Mouse (Mus musculus) right cerebral cortex, postnatal 14 days (tissue): ENCODE measurements around the gene Rreb1.

Experiments
- DNase-seq: peaks from one replicate; pipeline ENCODE4 v3.0.0; 2022

Gene Rreb1

GRCm38 (mm10) chr13:37779251-37779667, 1.1 kb downstream of the Rreb1 start:
- DNase-seq = peak; percentile 21

DNA sequence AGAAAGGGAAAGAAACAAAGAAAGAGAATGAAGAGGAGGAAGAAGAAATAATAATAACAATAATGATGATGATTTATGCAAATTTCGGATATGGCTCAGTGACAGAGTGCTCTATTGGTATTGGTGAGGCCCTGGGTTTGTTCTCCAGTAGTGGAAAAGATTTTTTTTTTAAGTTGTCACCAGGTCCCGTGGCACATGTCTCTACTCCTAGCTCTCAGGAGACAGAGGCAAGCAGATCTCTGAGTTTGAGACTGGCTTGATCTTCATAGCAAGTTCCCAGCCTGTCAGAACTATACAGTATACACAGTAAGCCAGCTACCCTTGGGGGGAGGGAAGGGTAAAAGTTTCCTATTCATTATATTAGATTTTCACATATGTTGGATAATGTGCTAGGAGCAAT, 3.4 kb downstream of the Rreb1 start:
- no peak for DNase-seq

GRCm38 (mm10) chr13:37782144-37782543, 3.9 kb downstream of the Rreb1 start:
- no peak for DNase-seq

GRCm38 (mm10) chr13:37783676-37784075, 5.5 kb downstream of the Rreb1 start:
- DNase-seq = no peak

DNA sequence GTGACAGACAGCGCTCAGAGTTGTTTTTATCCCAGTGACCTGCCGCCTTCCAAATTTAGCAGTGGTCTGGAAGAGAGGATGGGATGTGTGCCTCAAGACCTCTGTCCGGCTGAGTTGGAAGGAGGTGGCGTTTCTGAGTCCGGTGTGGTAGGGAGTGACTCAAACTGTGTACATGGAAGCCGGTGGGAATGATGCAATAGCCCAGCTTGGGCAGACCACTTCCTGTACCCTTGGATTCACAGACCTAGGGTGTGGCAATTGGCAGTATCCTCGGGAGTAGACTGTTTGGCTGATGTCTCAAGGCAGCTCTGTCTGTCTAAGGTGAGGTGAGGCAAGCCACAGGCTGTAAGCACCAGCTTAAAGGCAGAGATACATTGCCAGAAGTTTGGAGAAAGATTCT, 6.0 kb downstream of the Rreb1 start:
- DNase-seq = no peak

DNA sequence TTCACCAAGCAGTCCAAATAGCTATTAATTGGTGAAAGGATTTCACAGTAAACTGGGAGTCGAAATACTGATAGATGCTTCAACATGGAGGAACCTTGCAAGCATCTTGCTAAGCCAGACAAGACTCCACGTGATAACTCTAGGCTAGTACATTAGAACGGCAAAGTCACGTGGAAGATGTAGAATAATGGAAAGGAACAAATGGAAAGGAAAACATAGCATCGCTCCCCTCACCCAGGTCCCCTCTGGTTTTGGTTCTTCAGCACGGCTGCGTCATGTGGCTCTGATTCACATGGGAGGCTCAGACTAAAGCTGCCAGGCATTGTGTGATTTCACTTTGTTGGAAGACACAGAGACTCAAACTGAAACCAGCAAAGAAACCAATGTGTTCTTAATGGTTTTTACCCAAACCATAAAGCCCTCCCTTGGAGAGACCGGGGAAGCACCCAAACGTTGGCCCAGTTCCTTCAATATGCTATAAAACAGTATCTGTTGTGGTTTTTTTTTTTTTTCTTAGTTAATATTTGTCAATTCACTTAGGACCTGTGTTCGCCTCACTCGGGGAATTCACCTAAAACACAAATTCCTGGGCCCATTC, 14.6 kb downstream of the Rreb1 start:
- DNase-seq = no peak

GRCm38 (mm10) chr13:37798811-37799210, 20.6 kb downstream of the Rreb1 start:
- DNase-seq = no peak

- DNase-seq = no peak
Observed at GRCm38 (mm10) chr13:37799413-37799812, 21.2 kb downstream of the Rreb1 start.

DNA sequence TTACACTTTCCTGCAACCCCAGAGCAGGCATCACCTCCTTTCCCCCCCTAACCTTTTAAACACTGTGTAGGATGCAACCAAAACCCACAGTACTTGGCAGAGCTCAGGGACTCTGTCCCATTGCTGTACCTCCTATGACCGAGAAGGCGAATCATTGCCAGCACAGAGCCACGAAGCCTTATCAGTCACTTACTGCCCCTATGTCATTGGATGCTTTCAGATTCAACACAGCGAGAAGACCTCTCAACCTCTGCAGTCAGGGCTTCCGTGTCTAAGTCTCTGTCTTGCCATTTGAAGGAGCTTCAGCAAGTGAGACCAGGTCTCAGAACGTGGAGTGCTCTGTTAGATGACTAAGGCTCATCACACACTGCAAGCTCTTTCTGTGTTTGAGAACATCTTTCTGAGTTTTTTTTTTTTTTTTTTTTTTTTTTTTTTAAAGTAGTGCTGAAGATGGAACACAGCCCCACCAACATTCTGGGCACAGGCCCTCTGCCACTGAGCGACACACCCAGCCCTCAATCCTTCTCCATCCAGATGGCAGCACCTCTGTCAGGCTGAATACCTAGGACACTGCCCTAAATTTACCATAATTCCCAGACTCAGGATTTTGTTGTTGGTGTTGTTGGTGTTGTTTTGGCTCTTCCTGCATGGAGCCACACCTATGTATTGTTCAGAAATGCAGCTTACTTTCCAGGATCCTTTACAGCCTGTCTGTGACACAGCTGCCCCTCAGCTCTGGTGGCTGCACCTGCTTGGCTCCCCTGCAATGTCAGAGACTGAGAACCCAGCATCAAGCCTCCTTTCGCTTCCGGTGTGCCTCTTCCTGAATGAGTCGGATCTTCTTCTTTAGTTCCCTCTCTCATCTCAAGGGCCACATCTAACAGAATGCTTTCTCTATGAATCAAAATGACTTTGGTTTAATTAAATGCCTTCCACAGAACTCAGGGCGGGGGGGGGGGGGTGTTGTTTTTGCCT, 23.2 kb downstream of the Rreb1 start:
- no peak for DNase-seq

DNA sequence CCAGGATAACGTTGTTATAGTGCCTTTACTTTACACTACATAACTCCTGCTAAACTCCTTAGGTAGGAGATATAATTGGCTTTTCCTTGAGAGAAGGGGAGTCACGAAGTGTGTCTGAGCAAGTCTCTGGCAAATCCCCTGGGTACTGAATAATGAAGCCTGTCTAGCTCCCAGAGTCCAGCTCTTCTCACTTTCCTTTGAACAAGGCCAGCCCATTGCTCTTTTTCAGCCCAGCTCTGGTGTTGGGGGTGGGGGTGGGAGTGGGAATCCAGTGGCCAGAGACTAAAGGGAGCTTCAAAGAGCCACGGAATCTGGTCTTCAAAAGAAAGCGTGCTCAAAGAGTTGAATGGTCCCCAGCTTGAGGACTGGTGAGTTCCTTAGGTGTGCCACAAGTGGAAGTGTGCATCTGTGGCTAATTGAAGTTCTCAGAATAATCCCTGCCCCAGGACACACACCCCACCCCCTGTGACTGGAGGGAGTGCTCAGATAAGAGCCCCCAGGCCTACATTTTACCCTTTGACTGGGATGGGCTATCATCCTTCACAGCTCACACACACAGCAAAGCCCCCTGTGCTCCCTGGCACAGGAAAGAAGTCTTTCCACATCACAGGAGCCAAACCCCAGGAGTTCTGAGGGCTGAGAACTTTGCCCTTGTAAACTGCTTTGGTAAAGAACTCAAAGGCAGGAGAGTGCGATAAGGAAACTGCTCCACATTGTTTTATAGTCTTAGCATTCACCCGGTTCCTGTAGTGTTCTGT, 24.2 kb downstream of the Rreb1 start:
- no peak for DNase-seq

- no peak for DNase-seq
Observed at GRCm38 (mm10) chr13:37803244-37803643, 25.0 kb downstream of the Rreb1 start.

DNA sequence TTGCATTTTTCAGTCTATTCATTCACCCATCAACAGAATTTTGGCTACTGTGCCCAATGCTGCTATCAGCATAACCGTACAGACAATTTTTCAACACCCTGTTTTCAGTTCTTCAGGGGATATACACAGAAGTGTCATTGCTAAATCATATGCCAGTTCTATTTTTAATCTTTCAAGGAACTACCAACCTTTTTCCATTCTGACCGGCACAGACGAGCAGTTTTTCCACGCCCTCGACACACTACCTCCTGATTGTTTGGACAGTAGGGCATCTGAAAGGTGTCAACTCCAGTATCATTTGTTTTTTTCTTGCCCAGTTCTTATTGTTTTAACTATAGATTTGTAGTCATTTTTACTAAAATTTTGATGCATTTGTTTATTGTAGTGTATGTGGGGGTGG, 25.8 kb downstream of the Rreb1 start:
- DNase-seq = no peak

DNA sequence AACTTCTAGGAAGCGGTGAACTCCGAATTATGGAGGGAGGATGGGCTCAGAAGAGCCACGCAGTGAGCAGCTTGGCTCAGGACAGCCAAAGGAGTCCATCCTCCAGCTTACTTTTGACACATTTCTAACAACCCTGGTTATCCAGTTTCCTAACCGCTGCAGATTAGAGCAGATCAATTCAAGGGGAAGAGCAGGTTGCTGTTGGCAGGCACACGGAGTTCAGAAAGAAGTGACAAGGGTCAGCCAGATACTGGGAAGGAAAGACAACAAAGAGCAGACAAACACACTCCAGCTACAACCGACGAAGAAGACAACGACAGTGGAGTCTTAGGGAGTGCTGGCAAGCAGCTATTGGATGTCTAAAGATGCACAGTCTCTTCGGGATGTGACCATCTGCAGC, 36.8 kb downstream of the Rreb1 start:
- no peak for DNase-seq

DNA sequence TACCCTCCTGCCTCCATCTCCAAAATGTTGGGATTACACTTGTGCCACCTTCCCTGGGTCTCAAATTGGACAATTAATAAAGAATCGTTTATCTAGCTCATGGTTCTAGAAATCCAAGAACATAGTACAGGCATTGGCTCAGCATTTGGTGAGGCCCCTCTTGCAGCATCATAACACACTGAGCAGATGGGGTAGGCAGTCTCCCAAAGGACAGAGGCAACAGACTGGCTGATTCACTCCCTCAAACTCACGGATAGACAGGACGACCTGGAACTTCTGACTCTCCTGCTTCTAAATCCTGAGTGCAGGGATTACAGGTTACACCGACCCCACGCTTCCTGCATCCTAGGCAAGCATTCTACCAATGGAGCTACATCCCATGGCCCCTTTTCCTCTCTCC, 38.5 kb downstream of the Rreb1 start:
- DNase-seq = no peak

- no peak for DNase-seq
Observed at GRCm38 (mm10) chr13:37821413-37821812, 43.2 kb downstream of the Rreb1 start.

- no peak for DNase-seq
Observed at GRCm38 (mm10) chr13:37824331-37824920, 46.2 kb downstream of the Rreb1 start.

GRCm38 (mm10) chr13:37824956-37825645, 46.9 kb downstream of the Rreb1 start:
- DNase-seq = no peak

DNA sequence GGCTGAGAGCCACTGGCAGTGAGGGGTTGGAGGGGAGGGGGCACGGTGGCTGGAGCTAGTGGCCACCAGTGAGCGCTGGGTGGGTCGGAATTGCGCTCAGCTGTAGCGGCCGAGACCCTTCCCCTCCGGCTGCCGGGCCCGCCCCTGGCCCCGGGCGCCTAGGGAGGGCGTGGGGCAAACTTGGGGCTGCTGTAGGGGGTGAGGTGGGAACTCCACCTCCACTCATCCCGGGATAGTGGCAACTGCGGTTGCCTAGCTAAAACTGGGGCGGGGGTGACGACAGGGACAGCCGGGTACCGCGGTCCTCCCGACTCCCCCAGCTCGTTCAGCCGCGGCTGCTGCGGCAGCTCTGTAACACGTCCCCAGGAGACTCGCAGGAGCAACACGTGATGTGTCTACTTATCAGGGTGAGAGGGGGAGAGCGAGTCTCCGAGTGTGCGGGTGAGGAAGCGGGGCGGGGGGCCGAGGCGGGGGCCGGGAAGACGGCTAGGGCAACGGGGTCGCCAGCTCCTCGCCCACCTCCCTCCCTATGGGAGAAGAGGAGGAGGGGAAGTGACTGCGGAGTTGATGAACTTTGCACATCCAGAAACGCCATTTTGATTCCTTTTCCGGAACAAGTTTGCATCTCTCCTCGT, 47.6 kb downstream of the Rreb1 start:
- DNase-seq = peak; percentile 49

DNA sequence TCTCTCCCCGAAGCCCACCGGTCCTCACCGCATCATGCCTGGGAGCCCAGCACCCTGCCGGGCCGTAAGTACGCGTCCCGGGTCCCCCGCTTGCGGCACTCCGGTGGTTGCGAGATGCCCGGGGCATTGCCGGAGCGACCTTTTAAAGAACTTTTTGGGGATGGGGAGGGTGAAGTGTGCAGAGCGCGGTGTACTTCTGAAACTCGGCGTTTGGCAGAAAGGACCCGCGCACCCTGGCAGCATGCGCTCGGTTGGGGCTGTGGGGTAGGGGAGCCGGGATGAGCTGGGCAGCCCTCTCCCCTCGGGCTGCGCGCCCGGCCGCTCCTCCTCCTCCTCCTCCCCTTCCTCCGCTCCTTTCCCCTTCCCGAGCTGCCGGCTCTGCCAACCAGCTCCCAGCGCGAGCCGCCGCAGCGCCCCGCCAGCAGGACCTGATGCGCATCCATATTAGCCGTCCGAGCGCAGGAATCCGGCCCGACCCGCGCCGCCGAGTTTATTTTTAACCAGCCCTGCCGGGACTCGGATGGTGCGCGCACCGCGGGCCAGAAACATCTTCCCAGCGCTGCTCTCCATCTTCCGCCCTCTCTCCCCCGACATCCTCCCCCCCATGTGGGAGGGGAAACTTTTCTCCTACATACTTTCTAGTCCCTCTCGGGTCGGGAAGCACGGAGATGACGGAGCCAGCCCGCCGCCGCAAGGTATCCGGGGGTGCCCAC, 48.2 kb downstream of the Rreb1 start:
- DNase-seq = peak; percentile 39

GRCm38 (mm10) chr13:37826994-37827262, 48.7 kb downstream of the Rreb1 start:
- no peak for DNase-seq

DNA sequence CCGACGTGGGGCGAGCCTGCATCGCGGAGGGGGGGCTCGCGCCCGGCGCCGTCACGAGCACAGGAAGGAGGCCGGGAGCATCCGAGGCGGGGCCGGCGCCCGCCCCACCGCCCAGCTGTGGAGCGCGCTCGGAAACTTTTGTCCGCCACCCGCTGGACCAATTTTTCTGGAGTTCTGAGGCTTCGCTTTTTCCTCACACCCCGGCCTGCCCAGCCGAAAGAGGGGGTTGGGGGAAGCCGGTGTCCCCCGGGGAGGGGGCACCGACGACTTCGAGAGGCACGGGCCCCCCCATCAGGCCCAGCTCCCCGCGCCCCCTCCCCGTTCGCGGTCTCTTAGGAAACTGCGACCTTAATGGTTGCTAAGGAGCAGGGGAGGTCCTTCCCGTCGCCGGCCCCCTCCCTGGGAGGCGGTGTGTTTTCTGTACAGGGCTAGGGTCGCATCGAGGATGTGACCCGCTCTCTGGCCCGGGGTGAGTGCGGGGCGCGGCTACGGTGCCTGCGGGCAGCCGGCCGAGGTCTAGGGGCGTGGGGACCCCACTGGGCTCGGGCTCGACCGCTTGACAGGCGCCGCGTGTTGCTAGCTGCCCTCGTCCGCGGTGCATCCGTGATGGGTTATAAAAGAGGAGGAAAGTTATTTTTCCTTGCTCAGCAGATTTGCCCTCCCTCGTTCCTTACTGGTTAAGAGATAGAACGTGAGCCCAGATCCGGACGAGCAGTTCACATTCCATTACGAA, 49.2 kb downstream of the Rreb1 start:
- DNase-seq = peak; percentile 16
